Mouse (Mus musculus): ENCODE results near the gene Crisp3.
"Not testable (repeated sequence)": the region's sequence is repeated elsewhere in the genome, so short reads cannot be mapped to it uniquely, and the experiment has no call there.

The Crisp3 gene

GRCm38 (mm10) chr17:40242135-40242534 is at the start of gene Crisp3:
Gene Crisp3, minus strand, starts transcription at chr17:40242288.
- no peak for DNase-seq

GRCm38 (mm10) chr17:40285435-40285834 is 43.3 kb upstream of the Crisp3 start:
- DNase-seq = no peak

GRCm38 (mm10) chr17:40275519-40275918 is 33.4 kb upstream of the Crisp3 start:
- DNase-seq = no peak

GRCm38 (mm10) chr17:40274906-40275470 is 32.9 kb upstream of the Crisp3 start:
- no peak for DNase-seq

DNA sequence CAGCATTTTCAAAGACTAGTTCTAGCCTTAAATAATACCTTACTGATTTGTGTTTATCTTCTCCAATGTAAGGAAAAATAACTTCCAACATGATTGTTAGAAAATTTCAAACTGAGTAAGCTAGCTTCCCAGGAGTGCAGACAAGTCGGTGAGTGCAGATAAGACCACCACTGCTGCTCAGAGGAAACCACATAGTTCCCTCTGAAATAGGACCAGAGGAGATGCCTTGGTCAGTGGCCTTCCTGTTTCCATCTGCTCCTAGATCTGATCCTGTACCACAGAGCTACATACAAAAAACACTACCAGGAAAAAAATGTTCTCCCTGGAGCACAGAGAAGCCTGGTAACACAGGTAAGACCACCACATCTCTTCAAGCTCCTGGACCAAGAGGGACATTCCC is 10.4 kb upstream of the Crisp3 start:
- DNase-seq = no peak

GRCm38 (mm10) chr17:40208540-40208939 is 33.5 kb downstream of the Crisp3 start, which contains the start of gene Pgk2:
Gene Pgk2, minus strand, starts transcription at chr17:40208640.
- DNase-seq = no peak

DNA sequence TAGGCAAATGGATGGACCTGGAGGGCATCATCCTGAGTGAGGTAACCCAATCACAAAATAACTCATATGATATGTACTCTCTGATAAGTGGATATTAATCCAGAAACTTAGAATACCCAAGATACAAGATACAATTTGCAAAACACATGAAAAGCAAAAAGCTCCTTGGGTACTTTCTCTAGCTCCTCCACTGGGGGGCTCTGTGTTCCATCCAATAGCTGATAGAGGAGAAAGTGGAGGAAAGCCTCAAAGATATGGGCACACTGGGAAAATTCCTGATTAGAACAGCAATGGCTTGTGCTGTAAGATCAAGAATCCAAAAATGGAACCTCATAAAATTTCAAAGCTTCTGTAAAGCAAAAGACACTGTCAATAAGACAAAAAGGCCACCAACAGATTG is 40.3 kb downstream of the Crisp3 start:
- DNase-seq = not testable (repeated sequence)

- not testable (repeated sequence) for DNase-seq
Measured at GRCm38 (mm10) chr17:40190192-40190591, 51.9 kb downstream of the Crisp3 start.

All from spleen, adult 18-20 months (tissue).